Mouse (Mus musculus) neural tube, embryonic 12.5 days (tissue): ENCODE results near the gene Rgs12. TPM values are rescaled to one million over a fixed set of nuclear protein-coding genes. Genes with fewer than 3 reads are reported as not detected.

Experiments
- ATAC-seq: fragments of 200-750 bp; cut with Nextera tagmentation; 2 replicates; pipeline ENCODE4 v1.8.0; 2017; ENCODE audit warnings: low read depth, mild to moderate bottlenecking, moderate TSS enrichment, moderate library complexity; ENCODE audit not compliant: low FRiP score
- H3K27ac ChIP-seq: fragments of 300-500 bp; sonication (generic); 2 replicates; pipeline ENCODE4 v1.5.1; 2016
- H3K27me3 ChIP-seq: fragments of 300-500 bp; sonication (generic); replicated peaks from 2 replicates; pipeline ENCODE4 v1.6.1; 2016; ENCODE audit warnings: mild to moderate bottlenecking
- H3K36me3 ChIP-seq: fragments of 300-500 bp; sonication (generic); 2 replicates; pipeline ENCODE4 v1.6.1; 2016; ENCODE audit warnings: mild to moderate bottlenecking
- H3K4me1 ChIP-seq: fragments of 300-500 bp; sonication (generic); 2 replicates; pipeline ENCODE4 v1.6.1; 2016
- H3K4me2 ChIP-seq: fragments of 300-500 bp; sonication (generic); replicated peaks from 2 replicates; pipeline ENCODE4 v1.6.1; 2016; ENCODE audit warnings: mild to moderate bottlenecking
- H3K4me3 ChIP-seq: fragments of 300-500 bp; sonication (generic); 2 replicates; pipeline ENCODE4 v1.5.1; 2016
- H3K9ac ChIP-seq: fragments of 300-500 bp; sonication (generic); 2 replicates; pipeline ENCODE4 v1.6.1; 2016; ENCODE audit warnings: mild to moderate bottlenecking
- H3K9me3 ChIP-seq: fragments of 300-500 bp; sonication (generic); 2 replicates; pipeline ENCODE4 v1.6.1; 2016; ENCODE audit warnings: mild to moderate bottlenecking
- WGBS: fragments of 180-500 bp; shearing (Covaris S2); methylation state at CpG from one replicate; pipeline ENCODE4 v1.1.7; 2016; 5-methylcytosine and 5-hydroxymethylcytosine counted together
- polyA plus RNA-seq: library from polyadenylated mRNA; unstranded; fragments of >200 nt; fragmentation: Nextera tagmentation; extraction: Ambion mirVana; gene quantifications from 2 replicates; pipeline ENCODE4 v1.2.1, GENCODE M21; 2016

The Rgs12 gene
- polyA plus RNA-seq, 1 experiment from 2014 or later = 58.0 TPM

- Histone ChIP-seq H3K9me3 (no peaks in the 10 kb centered on the region), H3K9ac (no peak overlapping the region), H3K27me3 (peaks cover 6% of the 10 kb centered on the region; the same call in 1 of the 2 replicates), H3K27ac (no peak overlapping the region), H3K36me3 (no peaks in the 10 kb centered on the region), H3K4me2 (no peak overlapping the region), H3K4me1 (no peaks in the 10 kb centered on the region), H3K4me3 (no peak overlapping the region)
- 79% methylated on average over 5 of the region's 5 CpGs for WGBS
- no peak for ATAC-seq
These were observed 101.3 kb downstream of the Rgs12 start for GRCm38 (mm10) chr5:35050541-35050940.

- Histone ChIP-seq H3K27ac (no peak overlapping the region), H3K27me3 (peaks cover 34% of the 10 kb centered on the region), H3K4me2 (no peak overlapping the region), H3K9ac (no peak overlapping the region), H3K4me3 (no peak overlapping the region), H3K9me3 (no peaks in the 10 kb centered on the region), H3K4me1 (peaks cover 14% of the 10 kb centered on the region), H3K36me3 (no peaks in the 10 kb centered on the region)
- ATAC-seq = no peak
- WGBS = 86% methylated on average over 3 of the region's 3 CpGs
These were observed 105.4 kb downstream of the Rgs12 start for GRCm38 (mm10) chr5:35054628-35055027.

- 78% methylated on average over 12 of the region's 12 CpGs for WGBS
These were observed 105.8 kb downstream of the Rgs12 start for GRCm38 (mm10) chr5:35055076-35055475.

GRCm38 (mm10) chr5:35056604-35057432 is 107.6 kb downstream of the Rgs12 start, which contains the start of gene Dok7:
Gene Dok7 (plus strand): TSS chr5:35056766.
- peak within 1 kb of the TSS; percentile 51 for H3K4me3 ChIP-seq
- peak within 1 kb of the TSS; percentile 97 for H3K4me2 ChIP-seq
- under 1% methylated on average over 66 of the region's 74 CpGs for WGBS
- no peaks in the 10 kb centered on the region for H3K9me3 ChIP-seq
- no peaks in the 10 kb centered on the region for H3K36me3 ChIP-seq
- H3K27ac ChIP-seq = no peak within 1 kb of the TSS
- peaks cover 38% of the 10 kb centered on the region for H3K27me3 ChIP-seq
- peak within 1 kb of the TSS; percentile 64 for H3K9ac ChIP-seq
- peaks cover 14% of the 10 kb centered on the region for H3K4me1 ChIP-seq
- ATAC-seq = peak; percentile 58; the same call in 1 of the 2 replicates

More at GRCm38 (mm10) chr5:35055076-35055475, 105.8 kb downstream of the Rgs12 start:
- H3K9me3 ChIP-seq = no peaks in the 10 kb centered on the region
- H3K27ac ChIP-seq = no peak overlapping the region
- no peak overlapping the region for H3K4me3 ChIP-seq
- peaks cover 36% of the 10 kb centered on the region for H3K27me3 ChIP-seq
- no peaks in the 10 kb centered on the region for H3K36me3 ChIP-seq
- H3K9ac ChIP-seq = no peak overlapping the region
- no peak overlapping the region for H3K4me2 ChIP-seq
- ATAC-seq = no peak
- H3K4me1 ChIP-seq = peaks cover 14% of the 10 kb centered on the region

- Histone ChIP-seq H3K36me3 (no peaks in the 10 kb centered on the region), H3K27ac (no peak overlapping the region), H3K9ac (no peak overlapping the region), H3K4me2 (peak overlapping the region; percentile 97), H3K4me1 (peaks cover 14% of the 10 kb centered on the region), H3K27me3 (peaks cover 38% of the 10 kb centered on the region), H3K4me3 (peak overlapping the region; percentile 51), H3K9me3 (no peaks in the 10 kb centered on the region)
- no peak for ATAC-seq
- WGBS = 26% methylated on average over 4 of the region's 4 CpGs
These were observed 108.3 kb downstream of the Rgs12 start for GRCm38 (mm10) chr5:35057582-35057981.

- peaks cover 38% of the 10 kb centered on the region for H3K27me3 ChIP-seq
- H3K9me3 ChIP-seq = no peaks in the 10 kb centered on the region
- WGBS = 66% methylated on average over 1 of the region's 1 CpGs
- ATAC-seq = no peak
- no peak overlapping the region for H3K27ac ChIP-seq
- no peak overlapping the region for H3K9ac ChIP-seq
- peaks cover 14% of the 10 kb centered on the region for H3K4me1 ChIP-seq
- H3K4me2 ChIP-seq = 0 out of 2 replicates have a peak overlapping the region, but pooled peaks have one; percentile 97
- H3K4me3 ChIP-seq = no peak overlapping the region
- H3K36me3 ChIP-seq = no peaks in the 10 kb centered on the region
These were observed 109.0 kb downstream of the Rgs12 start for GRCm38 (mm10) chr5:35058216-35058615.

GRCm38 (mm10) chr5:35060098-35060497 is 110.9 kb downstream of the Rgs12 start:
- Histone ChIP-seq H3K27ac (no peak overlapping the region), H3K9ac (no peak overlapping the region), H3K4me1 (peaks cover 14% of the 10 kb centered on the region), H3K36me3 (no peaks in the 10 kb centered on the region), H3K9me3 (no peaks in the 10 kb centered on the region), H3K27me3 (peaks cover 32% of the 10 kb centered on the region), H3K4me3 (no peak overlapping the region), H3K4me2 (no peak overlapping the region)
- no peak for ATAC-seq
- WGBS = 83% methylated on average over 3 of the region's 3 CpGs

- no peak for ATAC-seq
- Histone ChIP-seq H3K4me3 (no peak overlapping the region), H3K9ac (no peak overlapping the region), H3K36me3 (no peaks in the 10 kb centered on the region), H3K27me3 (no peaks in the 10 kb centered on the region), H3K9me3 (no peaks in the 10 kb centered on the region), H3K27ac (no peak overlapping the region), H3K4me1 (peaks cover 6% of the 10 kb centered on the region), H3K4me2 (no peak overlapping the region)
- 94% methylated on average over 2 of the region's 2 CpGs for WGBS
These were observed 120.6 kb downstream of the Rgs12 start for GRCm38 (mm10) chr5:35069841-35070240.

GRCm38 (mm10) chr5:35070314-35070713 is 121.1 kb downstream of the Rgs12 start:
- H3K9me3 ChIP-seq = no peaks in the 10 kb centered on the region
- no peak overlapping the region for H3K4me2 ChIP-seq
- H3K9ac ChIP-seq = no peak overlapping the region
- ATAC-seq = no peak
- no peaks in the 10 kb centered on the region for H3K27me3 ChIP-seq
- no peaks in the 10 kb centered on the region for H3K36me3 ChIP-seq
- H3K27ac ChIP-seq = no peak overlapping the region
- 87% methylated on average over 8 of the region's 8 CpGs for WGBS
- H3K4me3 ChIP-seq = no peak overlapping the region
- peaks cover 6% of the 10 kb centered on the region for H3K4me1 ChIP-seq

GRCm38 (mm10) chr5:35070953-35071352 is 121.7 kb downstream of the Rgs12 start:
- no peak overlapping the region for H3K9ac ChIP-seq
- no peak overlapping the region for H3K4me3 ChIP-seq
- no peaks in the 10 kb centered on the region for H3K36me3 ChIP-seq
- no peaks in the 10 kb centered on the region for H3K9me3 ChIP-seq
- no peaks in the 10 kb centered on the region for H3K27me3 ChIP-seq
- ATAC-seq = 0 out of 2 replicates have a peak, but pooled peaks have one; percentile 33
- 47% methylated on average over 7 of the region's 7 CpGs for WGBS
- no peak overlapping the region for H3K4me2 ChIP-seq
- H3K4me1 ChIP-seq = peaks cover 6% of the 10 kb centered on the region
- no peak overlapping the region for H3K27ac ChIP-seq

GRCm38 (mm10) chr5:35071855-35072254 is 122.6 kb downstream of the Rgs12 start:
- no peaks in the 10 kb centered on the region for H3K36me3 ChIP-seq
- no peaks in the 10 kb centered on the region for H3K27me3 ChIP-seq
- no peak overlapping the region for H3K4me2 ChIP-seq
- no peaks in the 10 kb centered on the region for H3K9me3 ChIP-seq
- ATAC-seq = no peak
- peaks cover 6% of the 10 kb centered on the region for H3K4me1 ChIP-seq
- H3K4me3 ChIP-seq = no peak overlapping the region
- H3K9ac ChIP-seq = no peak overlapping the region
- WGBS = 91% methylated on average over 6 of the region's 6 CpGs
- no peak overlapping the region for H3K27ac ChIP-seq

GRCm38 (mm10) chr5:35073235-35073634 is 124.0 kb downstream of the Rgs12 start:
- Histone ChIP-seq H3K27ac (no peak overlapping the region), H3K4me1 (peaks cover 6% of the 10 kb centered on the region), H3K9ac (no peak overlapping the region), H3K27me3 (peaks cover 1% of the 10 kb centered on the region; the same call in 1 of the 2 replicates), H3K4me2 (no peak overlapping the region), H3K36me3 (no peaks in the 10 kb centered on the region), H3K4me3 (no peak overlapping the region), H3K9me3 (no peaks in the 10 kb centered on the region)
- WGBS = 71% methylated on average over 11 of the region's 11 CpGs
- ATAC-seq = no peak
